Mouse (Mus musculus): Measurements from ENCODE around the gene Rbmxl1.

DNA sequence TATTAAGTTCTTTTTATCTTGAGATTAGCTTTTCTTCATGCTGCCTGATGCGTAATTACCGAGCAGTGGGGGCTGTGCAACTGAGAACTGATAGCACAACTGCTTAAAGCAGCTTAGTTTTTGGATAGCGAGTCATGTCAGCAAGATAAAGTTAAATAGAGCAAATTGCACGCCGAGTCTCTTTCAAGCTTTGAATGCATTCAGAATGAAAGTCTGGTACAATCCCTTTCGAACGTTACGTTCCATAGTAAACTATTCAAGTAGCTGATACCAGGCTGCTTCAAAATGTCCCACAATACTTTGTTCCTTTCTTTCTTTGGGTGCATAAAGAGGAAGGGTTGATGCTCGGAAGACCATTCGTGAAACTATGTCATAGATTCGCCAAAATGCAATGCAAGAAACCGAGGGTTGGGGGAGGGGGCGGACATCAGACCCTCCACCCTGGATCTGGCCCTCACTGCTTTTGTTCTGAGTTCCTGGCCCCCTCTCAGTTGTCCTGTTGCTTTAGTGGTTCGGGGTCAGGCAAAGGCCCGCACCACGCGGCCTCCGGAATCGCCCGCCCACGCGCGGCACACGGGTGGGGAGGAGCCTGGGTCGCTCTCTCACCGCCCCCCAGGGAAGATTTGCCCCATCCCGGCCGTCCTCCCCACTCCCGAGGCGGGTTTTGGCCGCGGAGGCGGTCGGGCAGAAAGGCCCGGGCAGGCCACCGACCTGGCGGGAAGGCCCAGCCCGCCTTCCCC, 549 bp downstream of the Rbmxl1 start:
- TF ChIP-seq GATA1 (IDR thresholded peaks at IDR 0.05; ENCODE audit: borderline replicate concordance, low read length) (no peak), FLI1 (IDR thresholded peaks at IDR 0.05; ENCODE audit: low read length) (no peak)

Measured in megakaryocyte, embryonic 14.5 days (primary cell).